Mouse (Mus musculus): Measurements from ENCODE around the gene Gm45837.

Gm45837 gene

GRCm38 (mm10) chr7:101391909-101392479, 18.7 kb upstream of the Gm45837 start:
- in situ Hi-C loops (cut with MboI) = no loop called here

- in situ Hi-C loops (cut with MboI) = no loop called here
Measured at GRCm38 (mm10) chr7:101393015-101393414, 17.7 kb upstream of the Gm45837 start.

GRCm38 (mm10) chr7:101393694-101394504, 16.8 kb upstream of the Gm45837 start:
- in situ Hi-C loops (cut with MboI) = no loop called here

GRCm38 (mm10) chr7:101394569-101394968, 16.1 kb upstream of the Gm45837 start:
- in situ Hi-C loops (cut with MboI) = no loop called here

GRCm38 (mm10) chr7:101395471-101395870, 15.2 kb upstream of the Gm45837 start:
- in situ Hi-C loops (cut with MboI) = no loop called here

GRCm38 (mm10) chr7:101397175-101397574, 13.5 kb upstream of the Gm45837 start:
- in situ Hi-C loops (cut with MboI) = no loop called here

- in situ Hi-C loops (cut with MboI) = no loop called here
Measured at GRCm38 (mm10) chr7:101401510-101401909, 9.2 kb upstream of the Gm45837 start.

GRCm38 (mm10) chr7:101403831-101404230, 6.9 kb upstream of the Gm45837 start:
- in situ Hi-C loops (cut with MboI) = no loop called here

- in situ Hi-C loops (cut with MboI) = no loop called here
Measured at GRCm38 (mm10) chr7:101412796-101413195, 2.1 kb downstream of the Gm45837 start.

GRCm38 (mm10) chr7:101414209-101414608, 3.5 kb downstream of the Gm45837 start:
- in situ Hi-C loops (cut with MboI) = no loop called here

- in situ Hi-C loops (cut with MboI) = no loop called here
Measured at GRCm38 (mm10) chr7:101414661-101415511, 4.2 kb downstream of the Gm45837 start.

GRCm38 (mm10) chr7:101415512-101416100, 4.9 kb downstream of the Gm45837 start:
- in situ Hi-C loops (cut with MboI) = no loop called here

- in situ Hi-C loops (cut with MboI) = no loop called here
Measured at GRCm38 (mm10) chr7:101416391-101416790, 5.7 kb downstream of the Gm45837 start.

GRCm38 (mm10) chr7:101419013-101419770, 8.5 kb downstream of the Gm45837 start:
- in situ Hi-C loops (cut with MboI) = no loop called here

- in situ Hi-C loops (cut with MboI) = no loop called here
Measured at GRCm38 (mm10) chr7:101421529-101421928, 10.8 kb downstream of the Gm45837 start, which contains the start of gene Pde2a. Pde2a (plus strand) TSS chr7:101421691.

GRCm38 (mm10) chr7:101422069-101422468, 11.4 kb downstream of the Gm45837 start:
- in situ Hi-C loops (cut with MboI) = no loop called here

- in situ Hi-C loops (cut with MboI) = no loop called here
Measured at GRCm38 (mm10) chr7:101422646-101423045, 12.0 kb downstream of the Gm45837 start.

GRCm38 (mm10) chr7:101423970-101424369, 13.3 kb downstream of the Gm45837 start:
- in situ Hi-C loops (cut with MboI) = no loop called here

GRCm38 (mm10) chr7:101426692-101427091, 16.0 kb downstream of the Gm45837 start:
- in situ Hi-C loops (cut with MboI) = no loop called here

- in situ Hi-C loops (cut with MboI) = no loop called here
Measured at GRCm38 (mm10) chr7:101427736-101428135, 17.1 kb downstream of the Gm45837 start.

- in situ Hi-C loops (cut with MboI) = no loop called here
Measured at GRCm38 (mm10) chr7:101435038-101435437, 24.4 kb downstream of the Gm45837 start.
